14 mouse cellular contexts compared by ENCODE assay signal in genomic region chr13:99528456-99528855, GRCm38 (mm10). TPM values are rescaled to one million over a fixed set of nuclear protein-coding genes. Genes with fewer than 3 reads are reported as not detected.
DNase-seq lines count a peak whose midpoint lies in the region; ATAC-seq lines count a peak whose summit lies in the region.
"Had no signal": no experiment of that assay in that cellular context is flagged by ENCODE, and none has a peak within 500 bp of the region (broad histone marks: within the 10 kb centered on the region; RNA-seq: fewer than 3 reads in every experiment).

No protein-coding gene starts in this region.

- H3K27me3 ChIP-seq in forebrain, embryonic 14.5 days (replicated peaks; ENCODE audit: control insufficient read depth, insufficient read depth, low read length), result no peaks in the 10 kb centered on the region

- H3K9me3 ChIP-seq in forebrain, embryonic 14.5 days (replicated peaks; ENCODE audit: control insufficient read depth, low read length), result no peaks in the 10 kb centered on the region

- no peak for ATAC-seq in forebrain, embryonic 14.5 days
- no peak for ATAC-seq in granulocyte monocyte progenitor cell, adult 5-6 weeks (replicated peaks; ENCODE audit: poor library complexity, severe bottlenecking)
- ATAC-seq: CD4-positive, CD25-positive, alpha-beta regulatory T cell, adult 4 months had no signal

- H3K27ac ChIP-seq in forebrain, embryonic 14.5 days (ENCODE audit: low read depth, low read length), result no peak overlapping the region

- DNase-seq in heart, adult 11 months, result peak; percentile 58
- DNase-seq in heart, adult 18-20 months, result no peak
- DNase-seq in MN1 (ENCODE audit: low spot score), result peak; percentile 88
- DNase-seq in adrenal gland, postnatal 25 days, result peak; percentile 42
- DNase-seq in cerebellum, postnatal 25 days, result peak; percentile 58 to 72
- DNase-seq in kidney, postnatal 4 days, result no peak
- DNase-seq in forebrain, embryonic 14.5 days (ENCODE audit: low spot score), result no peak
- DNase-seq: heart, postnatal 4 days; kidney, adult 11 months; liver; lung, embryonic 14.5 days; thymus, adult 18-20 months had no signal

- H3K4me1 ChIP-seq in forebrain, embryonic 14.5 days (ENCODE audit: control insufficient read depth, insufficient read depth, low read length), result no peaks in the 10 kb centered on the region

- no peak overlapping the region for H3K4me3 ChIP-seq in forebrain, embryonic 14.5 days (ENCODE audit: low read depth, low read length)

- H3K36me3 ChIP-seq in forebrain, embryonic 14.5 days (ENCODE audit: control insufficient read depth, insufficient read depth, low read length), result no peaks in the 10 kb centered on the region

- no peak overlapping the region for H3K4me2 ChIP-seq in forebrain, embryonic 14.5 days (ENCODE audit: low read length)
- H3K4me2 ChIP-seq: lung, embryonic 14.5 days had no signal

- H3K9ac ChIP-seq in forebrain, embryonic 14.5 days (ENCODE audit: low read length), result no peak overlapping the region
- H3K9ac ChIP-seq: lung, embryonic 14.5 days had no signal

- 79% methylated on average over 4 of the region's 4 CpGs for WGBS in forebrain, embryonic 14.5 days

RNA-seq across cellular contexts. Expression of gene Map1b, which starts 12.1 kb away (rescaled TPM):
- total RNA-seq in heart, adult 18-20 months (2021), result 10 to 100 TPM in 1 of 2 experiments, 1 to 10 TPM in 1; 9.9 to 10.8 TPM
- total RNA-seq in adrenal gland, postnatal 25 days (2021), result 69.6 and 75.6 TPM in 2 replicates
- 1,380 and 2,008 TPM in 2 replicates for polyA plus RNA-seq in forebrain, embryonic 14.5 days (2014; fragmentation: Nextera tagmentation; extraction: Ambion mirVana)
- not detected in 2 replicates for total RNA-seq in granulocyte monocyte progenitor cell, adult 5-6 weeks (2014; fragmentation: Nextera tagmentation)
- total RNA-seq in granulocyte monocyte progenitor cell, adult 5-6 weeks (2017), result 0.15 TPM in 1 of 2 replicates, not detected in the other

Comparison
In these comparisons a context has a peak if more than half of its experiments do, and no peak if none do; other contexts are left out.
1. DNase-seq: peak in heart, adult 11 months (single experiment), MN1 (single experiment), adrenal gland, postnatal 25 days (single experiment) and cerebellum, postnatal 25 days (2 of 2); none in heart, adult 18-20 months (0 of 2), kidney, postnatal 4 days (0 of 2) and forebrain, embryonic 14.5 days (single experiment).
2. RNA of gene Map1b, which starts 12.1 kb away (total RNA-seq): 69.6 to 75.6 TPM in adrenal gland, postnatal 25 days and 9.9 to 10.8 TPM in heart, adult 18-20 months; 0.15 TPM in granulocyte monocyte progenitor cell, adult 5-6 weeks; every median in the first group is over 4 times any median in the second.